Mouse (Mus musculus) spleen, adult 12 weeks (tissue): ENCODE measurements around the gene Zfhx3.

Experiments
- DNase-seq: peaks from one replicate; pipeline ENCODE4 v3.0.0; 2022; ENCODE audit warnings: low spot score

Gene Zfhx3

DNA sequence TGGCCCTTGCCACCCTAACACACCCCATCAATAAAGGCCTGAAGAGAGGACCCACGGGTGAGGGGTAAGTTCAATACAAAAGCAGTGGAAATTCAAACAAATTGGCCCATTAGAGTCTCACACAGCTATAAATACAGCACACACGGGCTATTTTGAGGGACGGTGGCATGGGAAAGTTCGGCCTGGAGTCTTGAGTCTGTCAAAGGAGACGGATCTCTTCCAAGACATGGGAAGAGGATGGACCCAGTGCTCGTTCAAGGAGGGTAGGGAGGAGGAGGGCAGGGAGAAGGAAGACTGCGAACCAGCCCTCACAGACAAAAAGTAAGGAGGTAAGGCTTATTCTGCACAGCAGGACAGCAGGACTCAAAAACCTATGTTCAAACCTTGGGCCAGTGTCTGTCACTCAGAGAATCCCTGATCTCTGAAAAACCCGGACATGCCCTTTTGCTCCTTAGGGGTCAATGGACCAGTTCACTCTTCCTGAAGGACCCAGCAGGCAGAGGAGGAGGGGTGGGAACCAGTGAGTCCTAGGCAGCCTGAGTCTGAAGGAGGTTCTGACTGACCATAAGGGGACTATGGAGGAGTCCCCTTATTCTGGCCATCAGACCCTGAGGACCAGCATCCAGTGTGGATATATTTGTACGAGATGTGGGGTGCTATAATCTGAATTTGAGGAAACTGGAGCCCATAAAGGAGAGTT, 652.1 kb downstream of the Zfhx3 start:
- no peak for DNase-seq

DNA sequence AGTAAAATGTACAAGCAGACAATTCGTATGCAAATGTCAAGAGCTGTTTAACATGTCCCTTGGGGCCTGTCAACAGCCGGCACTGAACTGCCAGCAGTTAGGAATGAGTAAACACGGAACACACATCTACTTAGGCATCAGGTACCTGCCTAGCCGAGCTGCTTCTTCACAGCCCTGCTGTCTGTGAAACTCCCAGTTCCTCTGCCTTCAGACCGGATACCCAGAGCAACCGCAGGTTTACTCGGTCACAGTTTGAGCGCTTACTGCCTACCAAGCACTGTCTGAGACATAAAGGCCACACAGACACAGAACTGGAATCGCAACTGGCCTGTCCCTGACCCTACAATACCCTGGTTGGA, 652.6 kb downstream of the Zfhx3 start:
- DNase-seq = no peak

DNA sequence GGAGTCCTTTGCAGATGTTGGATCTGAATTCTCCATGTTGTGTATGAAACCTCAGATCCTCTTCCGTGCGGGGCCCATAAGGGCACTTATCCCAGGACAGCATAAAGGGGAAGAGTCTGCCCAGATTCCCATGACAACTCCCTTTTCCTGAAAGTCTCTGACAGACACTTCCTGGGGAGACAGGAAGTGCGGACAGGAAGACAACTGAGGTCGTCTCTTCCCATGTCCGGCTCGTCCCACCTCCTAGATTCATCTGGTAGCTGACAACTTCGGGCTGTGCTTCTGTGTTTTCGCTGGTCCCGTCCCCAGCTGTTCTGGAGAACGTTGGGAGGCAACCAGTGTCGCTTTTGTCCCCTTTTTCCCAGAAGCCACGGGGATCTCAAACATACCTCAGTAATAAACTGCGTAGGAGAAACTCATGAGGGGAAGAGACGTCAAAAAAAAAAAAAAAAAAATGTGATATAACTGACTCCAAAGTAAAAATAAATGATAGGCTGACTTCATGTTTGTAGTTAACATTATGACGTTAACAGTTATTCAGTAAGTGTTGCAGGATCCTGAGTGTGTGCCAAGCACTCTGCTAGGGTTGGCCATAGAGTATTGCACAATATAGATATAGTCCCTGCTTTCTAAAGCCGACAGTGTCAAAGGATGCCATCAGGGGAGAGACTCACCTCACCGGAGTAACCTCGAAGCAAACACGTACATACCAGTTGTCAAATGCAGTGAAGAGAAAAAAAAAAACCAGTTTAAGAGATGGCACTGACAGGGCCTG, 653.5 kb downstream of the Zfhx3 start:
- DNase-seq = no peak

DNA sequence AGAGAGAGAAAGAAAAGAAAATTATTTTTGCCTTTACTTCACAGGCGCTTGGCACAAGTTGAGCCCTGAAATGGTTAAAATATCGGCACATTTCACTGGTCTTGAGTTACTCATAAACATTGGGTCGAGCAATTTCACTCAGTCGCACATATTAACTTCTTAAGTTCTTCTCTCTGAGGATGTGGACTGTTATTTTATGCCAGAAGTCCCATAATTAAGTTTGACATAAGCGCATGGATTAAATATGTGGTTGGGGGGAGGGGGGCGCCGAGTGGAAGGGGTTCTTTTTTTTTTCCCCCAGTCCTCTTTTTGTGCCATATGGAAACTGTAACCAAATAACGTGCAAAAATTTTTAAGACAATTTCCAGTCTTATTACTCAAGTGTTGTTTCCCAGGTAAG, 656.6 kb downstream of the Zfhx3 start:
- DNase-seq = no peak

DNA sequence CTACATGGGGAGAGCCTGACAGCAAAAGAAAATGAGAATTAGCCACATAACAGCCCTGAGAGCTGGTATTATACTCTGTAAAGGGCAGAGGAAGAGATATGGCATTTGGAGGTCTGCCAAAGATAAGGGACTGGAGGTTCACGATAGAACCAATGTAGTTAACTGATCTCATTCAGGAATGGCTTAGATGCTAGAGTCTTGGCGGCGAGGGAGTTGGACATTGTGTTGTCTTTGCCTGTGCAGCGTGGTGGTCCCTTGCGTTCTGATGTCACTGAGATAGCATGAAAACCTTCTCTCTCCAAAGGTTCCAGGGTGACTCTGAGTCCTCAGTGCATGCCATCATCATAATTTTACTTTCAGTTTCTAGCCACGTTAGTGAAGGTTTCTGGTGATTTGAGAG, 657.1 kb downstream of the Zfhx3 start:
- DNase-seq = no peak

DNA sequence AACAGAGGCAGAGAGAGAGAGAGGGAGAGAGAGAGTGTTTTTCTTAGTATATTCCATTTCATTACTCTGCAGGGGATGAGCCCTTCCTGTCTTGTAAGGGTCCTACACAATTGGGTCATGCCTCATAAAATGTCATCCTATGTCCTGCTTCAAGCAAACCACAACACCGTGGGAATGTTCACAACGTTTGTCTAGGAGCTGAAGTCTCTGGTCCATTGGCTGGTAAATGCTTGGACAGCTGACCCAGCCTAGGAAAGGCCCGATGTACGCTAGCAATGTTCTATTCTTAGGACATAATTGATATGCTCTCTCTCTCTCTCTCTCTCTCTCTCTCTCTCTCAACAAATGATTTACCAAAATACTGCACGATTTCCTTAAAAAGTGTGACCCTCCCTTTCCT, 666.2 kb downstream of the Zfhx3 start:
- DNase-seq = no peak

DNA sequence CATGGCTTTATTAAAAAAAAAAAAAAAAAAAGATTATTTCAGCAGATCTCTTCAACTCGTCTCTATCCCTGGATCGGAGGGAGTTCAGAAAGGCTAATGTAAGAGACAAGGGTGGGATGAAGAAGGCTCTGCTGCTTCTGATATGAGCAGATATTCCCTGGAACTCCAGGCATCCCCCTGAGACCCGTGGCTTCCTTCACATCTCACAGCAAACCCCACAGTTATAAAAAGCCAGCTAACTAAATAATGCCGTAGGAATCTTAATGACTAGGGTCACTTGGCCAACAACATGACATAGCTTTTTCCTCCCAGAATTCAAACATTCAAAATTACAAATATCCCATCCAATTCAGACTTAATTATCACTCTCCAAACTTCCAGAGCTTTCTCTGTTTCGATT, 666.7 kb downstream of the Zfhx3 start:
- no peak for DNase-seq

DNA sequence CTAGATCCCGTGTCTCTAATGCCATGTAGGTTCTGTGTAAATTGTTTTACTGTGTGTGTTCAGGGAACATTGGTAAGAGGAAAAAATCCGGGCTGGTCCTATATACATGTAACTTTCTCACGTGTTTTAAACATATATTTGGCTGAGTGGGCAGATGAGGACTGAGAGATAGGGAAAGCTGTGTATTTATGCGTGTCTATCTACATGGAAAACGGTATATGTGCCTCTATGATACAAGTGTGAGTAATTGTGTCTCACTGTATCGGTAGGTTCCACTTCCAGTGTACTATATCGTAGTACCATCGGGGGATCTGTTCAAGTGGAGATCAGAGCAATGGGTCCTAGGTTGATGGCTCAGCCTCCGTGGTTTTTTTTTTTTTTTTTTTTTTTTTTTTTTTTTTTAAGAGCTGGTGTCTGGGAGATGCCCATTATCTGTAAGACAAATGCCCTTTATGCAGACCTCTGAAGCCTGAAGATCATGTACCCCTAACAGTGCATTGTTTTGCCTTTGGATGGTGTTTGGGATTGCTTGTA, 668.8 kb downstream of the Zfhx3 start:
- no peak for DNase-seq

DNA sequence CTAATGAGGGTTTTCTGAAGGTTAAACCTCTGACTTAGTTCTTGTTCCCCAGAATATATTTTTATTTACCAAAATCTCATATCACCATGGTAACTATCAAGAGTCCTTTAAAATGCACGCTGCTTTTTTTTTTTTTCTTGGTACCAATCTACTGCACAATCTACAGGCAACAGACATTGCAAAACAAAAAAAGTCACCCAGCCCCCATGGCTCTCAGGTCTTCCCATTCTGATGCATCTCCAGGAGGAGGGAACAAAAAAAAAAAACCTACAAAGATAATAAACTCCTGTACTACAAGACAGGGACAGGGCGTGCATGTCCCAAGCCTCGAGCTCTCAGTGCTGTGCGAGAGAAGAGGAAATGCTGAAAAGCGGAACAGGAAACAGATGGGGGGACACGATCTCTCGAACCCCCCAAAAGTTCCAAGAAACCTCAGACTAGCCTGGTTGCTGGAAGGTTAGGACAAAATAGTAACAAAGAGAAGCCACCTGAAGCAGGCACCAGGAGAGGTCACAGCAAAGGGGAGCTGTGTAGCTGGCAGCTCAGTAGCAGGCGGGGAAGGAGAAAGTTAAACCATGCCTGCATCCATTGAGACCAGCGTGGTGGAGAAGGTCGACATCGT, 669.5 kb downstream of the Zfhx3 start:
- DNase-seq = no peak

DNA sequence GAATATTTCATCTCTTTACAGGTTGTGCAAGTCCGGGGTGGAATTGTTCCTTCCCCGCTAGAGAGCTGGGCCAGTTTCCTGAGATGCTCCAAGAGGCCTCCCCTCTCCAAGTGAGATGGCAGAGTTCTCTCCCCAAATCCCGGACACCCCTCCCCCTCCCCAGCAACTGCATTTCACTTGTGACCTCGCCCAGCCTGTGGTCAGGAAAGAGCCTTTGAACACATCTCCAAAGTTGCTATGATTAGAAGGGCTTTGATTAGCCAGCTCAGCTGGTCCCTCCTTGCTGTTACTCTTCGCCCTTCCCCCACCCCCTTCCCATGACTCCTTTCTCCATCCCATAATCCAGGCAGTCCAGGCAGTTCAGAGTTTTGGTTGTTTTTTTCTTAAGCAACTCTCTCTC, 670.4 kb downstream of the Zfhx3 start:
- DNase-seq = no peak

DNA sequence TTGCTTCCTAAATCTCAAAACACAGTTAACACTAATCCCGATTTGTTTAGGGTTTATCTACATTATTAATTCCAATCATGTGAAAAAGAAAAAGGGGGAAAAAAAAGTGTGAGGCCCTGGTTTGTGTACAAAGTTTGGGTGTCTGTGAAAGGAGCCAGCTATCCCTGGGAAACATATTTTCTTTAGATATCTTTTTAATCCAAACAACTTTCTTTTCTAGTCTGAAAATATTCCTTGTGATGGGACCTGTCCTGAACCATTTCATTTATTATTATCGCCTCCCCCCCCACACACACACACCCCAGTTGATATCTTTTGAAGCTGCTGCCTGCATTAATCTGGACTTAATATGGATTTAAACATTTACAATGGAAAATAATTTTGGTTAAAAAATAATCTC, 670.8 kb downstream of the Zfhx3 start:
- DNase-seq = no peak

DNA sequence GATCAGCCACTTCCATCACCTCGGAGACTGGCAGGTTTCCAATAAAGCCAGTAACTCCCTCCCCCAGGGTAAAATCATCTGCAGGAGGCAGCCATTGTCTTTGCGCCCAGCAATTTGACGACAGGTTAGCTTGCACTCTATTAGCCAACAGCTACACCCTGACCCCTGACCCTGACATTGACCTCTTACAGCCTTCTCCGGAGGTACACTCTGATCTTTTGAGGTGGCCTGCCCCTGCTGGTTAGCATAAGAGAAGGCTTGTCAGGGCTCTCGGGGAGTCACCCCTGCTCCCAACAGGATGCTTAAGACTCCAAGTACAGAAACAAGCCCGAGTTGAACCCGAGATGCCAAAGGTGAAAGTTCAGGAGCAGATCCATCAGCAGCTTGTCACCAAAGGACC, 678.9 kb downstream of the Zfhx3 start:
- no peak for DNase-seq

DNA sequence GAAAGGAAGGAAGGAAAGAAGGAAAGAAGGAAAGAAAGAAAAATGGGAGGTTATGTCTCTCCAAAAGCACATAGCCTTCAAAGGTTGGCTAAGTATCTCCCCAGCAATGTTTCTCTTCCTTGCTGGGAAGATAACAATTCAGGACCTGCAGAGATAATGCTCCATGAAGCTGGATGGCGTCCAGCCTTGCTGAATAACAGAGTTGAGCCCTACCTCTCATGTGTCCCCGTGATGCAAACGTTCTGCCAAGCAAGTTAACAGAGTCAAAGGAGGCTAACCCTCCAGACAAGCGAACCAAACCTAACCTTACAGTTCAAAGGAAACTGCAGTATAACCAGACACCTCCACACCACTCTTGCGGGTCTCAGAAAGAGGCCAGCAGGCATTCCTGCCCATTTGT, 681.2 kb downstream of the Zfhx3 start:
- DNase-seq = no peak

DNA sequence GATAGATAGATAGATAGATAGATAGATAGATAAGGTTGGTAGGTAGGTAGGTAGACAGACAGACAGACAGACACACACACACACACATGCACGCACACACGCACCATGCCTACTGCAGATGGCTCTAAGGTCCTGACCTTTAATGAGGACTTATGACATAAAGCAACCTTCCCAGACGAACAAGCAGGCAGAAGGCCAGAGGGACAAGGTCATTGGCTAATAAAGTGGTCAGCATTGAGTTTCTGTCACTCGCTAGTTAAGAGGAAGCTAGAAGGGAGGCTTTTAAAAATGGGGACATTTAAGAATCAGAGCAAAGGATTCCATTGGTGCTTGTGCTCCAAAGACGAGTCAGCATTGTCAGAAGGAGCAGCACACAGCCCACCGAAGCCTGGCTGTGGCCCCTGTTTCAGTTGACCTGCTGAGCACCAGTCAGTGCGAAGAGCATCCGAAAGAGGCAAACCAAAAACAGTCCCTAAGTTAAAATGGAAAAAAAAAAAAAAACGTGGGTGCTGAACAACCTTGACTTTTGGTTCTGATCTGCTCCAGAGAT, 683.2 kb downstream of the Zfhx3 start:
- no peak for DNase-seq

DNA sequence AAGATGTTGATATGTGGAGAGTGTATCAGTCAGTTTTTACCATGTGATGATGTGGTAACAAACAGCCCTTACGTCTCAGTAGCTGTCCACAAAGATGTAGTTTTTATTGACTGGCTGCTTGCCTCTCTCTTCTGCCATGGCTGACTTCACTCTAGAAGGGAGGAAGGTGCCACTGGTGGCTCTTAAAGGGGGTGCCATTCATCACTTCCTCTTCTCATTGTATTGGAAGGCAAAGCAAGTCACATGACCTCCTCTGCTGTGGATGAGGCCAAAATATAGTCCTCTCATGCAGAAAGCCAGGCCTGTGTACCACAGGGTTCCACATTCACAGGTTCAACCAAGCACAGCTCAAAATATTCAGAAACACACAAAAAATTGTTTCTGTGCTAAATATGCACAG, 688.6 kb downstream of the Zfhx3 start:
- no peak for DNase-seq

DNA sequence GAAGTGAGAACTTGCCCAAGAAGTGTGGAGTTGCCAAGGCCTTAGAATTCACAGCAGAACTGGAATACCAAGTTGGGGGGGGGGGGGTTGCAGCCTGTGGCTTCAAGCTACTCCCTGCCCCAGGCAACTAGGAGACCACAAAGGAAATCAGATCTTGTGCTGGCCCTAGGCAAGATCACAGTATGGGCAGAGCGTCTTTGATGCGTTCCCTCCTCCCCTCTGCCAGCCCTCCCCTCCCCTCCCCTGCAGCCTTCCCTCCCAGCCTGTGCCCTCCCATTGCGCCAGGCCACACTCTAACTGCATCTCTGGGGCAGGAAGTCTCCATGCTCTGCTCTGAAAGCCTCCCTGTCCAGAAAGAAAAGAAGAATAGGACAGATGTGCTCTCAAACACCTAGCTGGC, 691.8 kb downstream of the Zfhx3 start:
- no peak for DNase-seq

DNA sequence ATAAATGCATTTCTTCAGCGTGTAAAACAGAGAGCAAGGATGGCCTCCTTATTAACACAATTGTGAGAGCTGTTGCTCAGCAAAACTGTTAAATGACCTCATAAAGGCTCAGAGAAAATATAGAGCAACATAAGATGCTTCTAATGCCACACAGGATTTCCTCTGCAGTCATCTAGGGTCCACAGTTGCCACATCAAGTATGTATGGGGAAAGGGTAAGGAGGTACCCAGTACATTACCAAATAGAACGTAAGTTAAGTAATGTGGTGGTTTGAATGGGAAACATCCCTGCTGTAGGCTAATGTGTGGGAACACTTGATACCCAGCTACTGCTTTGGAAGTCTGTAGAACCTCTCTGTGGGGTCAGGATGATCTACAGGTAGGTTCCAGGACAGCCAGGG, 695.4 kb downstream of the Zfhx3 start:
- DNase-seq = no peak

DNA sequence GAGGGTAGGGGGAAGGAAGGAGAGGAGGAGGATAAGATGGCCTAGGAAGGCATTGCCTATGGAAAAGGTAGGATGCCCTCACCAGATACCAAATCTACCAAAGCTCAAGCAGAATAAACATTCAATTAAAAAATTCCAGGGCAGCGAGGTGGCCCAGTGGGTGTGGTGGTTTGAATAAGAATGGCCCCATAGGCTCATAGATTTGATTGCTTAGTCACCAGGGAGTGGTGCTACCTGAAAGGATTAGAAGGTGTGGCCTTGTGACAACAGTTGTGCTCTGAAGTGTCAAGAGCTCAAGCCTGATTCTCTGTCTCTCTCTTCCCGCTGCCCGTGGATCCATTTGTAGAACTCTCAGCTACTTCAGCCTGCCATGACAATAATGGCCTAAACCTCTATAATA, 703.2 kb downstream of the Zfhx3 start:
- DNase-seq = no peak

DNA sequence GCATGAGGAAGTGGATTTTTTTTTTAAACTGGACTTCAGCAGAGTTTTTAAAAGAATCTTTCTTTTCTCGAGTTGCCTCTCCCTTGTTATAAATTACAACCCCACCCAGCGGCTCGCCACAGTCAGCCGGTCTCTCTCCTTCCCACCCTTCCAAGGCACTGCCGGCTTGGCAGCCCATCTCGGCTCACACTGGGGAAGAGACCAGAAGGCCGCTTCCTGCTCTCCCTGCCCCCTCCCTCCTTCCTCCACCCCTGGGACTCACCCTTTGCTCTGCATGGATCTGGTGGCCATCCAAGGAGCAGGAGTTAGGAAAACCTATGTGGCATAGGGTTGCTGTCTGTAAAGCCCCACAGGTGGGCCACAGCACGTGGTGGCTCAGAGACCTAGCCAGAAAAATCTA, 705.1 kb downstream of the Zfhx3 start:
- no peak for DNase-seq

DNA sequence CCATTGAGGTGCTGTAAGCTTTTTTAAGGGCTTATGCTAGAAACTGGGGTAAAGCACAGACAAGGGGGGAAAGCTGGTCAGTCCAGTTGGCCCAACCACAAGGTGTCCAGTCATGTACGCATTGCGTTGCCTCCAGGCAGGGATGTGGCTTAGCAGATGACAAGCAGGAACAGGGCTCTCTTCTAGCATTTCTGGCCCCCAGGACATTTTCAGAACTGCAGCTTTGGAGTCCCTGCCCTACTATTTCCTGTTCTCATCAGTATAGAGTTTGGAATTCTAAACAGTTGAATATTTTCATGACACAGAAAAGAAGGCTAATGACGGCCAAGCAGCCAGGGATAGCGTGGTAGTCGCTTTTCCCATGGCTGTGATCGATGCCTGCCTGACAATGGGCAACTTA, 706.5 kb downstream of the Zfhx3 start:
- no peak for DNase-seq

DNA sequence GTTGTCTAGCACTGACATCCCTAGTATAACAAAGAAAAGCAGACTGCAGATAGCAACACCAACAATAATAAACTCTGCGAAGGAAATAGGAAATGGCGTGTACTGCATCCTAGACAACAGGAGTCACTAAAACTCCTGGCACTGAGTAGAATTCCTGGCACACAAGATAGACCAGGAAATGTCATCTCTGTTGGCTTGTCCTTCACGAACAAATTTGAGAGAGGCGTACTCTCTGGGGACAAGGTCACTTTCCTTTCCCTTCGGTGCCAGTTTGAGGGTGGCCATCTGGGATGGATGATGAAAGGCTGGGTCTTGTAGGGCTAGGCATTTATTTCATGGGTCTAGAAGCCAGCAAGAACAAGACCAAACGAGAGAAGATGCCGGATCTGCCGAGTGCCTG, 708.4 kb downstream of the Zfhx3 start:
- no peak for DNase-seq

DNA sequence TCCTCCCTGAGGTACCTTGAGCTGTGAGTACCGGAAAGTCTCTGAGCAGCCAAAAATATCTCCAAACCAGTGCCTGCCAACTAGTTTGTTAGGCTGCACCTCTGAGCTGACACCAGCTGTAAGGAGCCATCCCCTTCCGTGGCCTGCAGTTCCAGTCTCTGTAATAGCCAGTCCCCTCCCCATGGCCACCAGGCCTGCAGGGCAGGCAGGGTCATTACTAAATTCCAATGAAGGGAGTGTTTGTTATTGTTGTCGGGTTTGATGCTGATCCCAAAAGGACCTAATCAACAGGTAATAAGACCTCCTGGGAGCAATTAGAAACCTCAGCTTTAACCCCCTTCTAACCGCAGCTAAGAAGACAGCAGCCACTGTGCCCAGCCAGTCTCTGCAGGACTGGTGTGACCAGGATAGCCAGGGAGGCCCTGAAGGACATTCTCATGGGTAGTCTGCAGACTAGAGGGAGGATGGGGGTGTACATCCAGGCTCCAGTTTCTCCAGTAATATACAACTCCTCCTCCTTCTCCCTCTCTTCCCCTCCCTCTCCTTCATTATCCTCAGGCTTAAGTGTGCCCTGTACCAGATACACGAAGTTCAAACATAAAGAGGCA, 719.1 kb downstream of the Zfhx3 start:
- no peak for DNase-seq

DNA sequence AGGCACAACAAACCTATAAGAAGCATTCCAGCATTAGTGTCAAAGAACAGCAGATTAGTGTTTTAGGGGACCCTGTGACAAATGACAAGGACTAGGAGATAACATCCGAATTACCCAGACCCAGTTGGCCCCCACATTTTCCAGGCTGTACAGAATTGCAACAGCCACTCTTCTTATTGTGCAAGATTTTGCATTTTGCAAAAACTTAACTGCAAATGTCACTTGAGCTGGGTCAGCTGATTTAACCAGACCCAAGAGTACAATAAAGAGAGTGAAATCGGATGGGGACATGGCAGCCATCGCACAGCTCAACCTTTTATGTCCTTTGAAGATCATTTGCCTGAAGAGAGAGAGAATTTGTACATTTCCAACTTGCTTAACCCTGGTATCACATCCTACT, 720.3 kb downstream of the Zfhx3 start:
- no peak for DNase-seq
